Mouse (Mus musculus) erythroblast, embryonic 14.5 days (primary cell): ENCODE results near the gene Pafah1b3.

Experiments
- GATA1 ChIP-seq: IDR thresholded peaks from 2 replicates; pipeline ENCODE4 v1.6.1; 2012; ENCODE audit warnings: low read length, inconsistent platforms, mixed read lengths
- TAL1 ChIP-seq: IDR thresholded peaks from 3 replicates; pipeline ENCODE4 v1.6.1; 2012; ENCODE audit warnings: low read length, inconsistent platforms, mixed read lengths

DNA sequence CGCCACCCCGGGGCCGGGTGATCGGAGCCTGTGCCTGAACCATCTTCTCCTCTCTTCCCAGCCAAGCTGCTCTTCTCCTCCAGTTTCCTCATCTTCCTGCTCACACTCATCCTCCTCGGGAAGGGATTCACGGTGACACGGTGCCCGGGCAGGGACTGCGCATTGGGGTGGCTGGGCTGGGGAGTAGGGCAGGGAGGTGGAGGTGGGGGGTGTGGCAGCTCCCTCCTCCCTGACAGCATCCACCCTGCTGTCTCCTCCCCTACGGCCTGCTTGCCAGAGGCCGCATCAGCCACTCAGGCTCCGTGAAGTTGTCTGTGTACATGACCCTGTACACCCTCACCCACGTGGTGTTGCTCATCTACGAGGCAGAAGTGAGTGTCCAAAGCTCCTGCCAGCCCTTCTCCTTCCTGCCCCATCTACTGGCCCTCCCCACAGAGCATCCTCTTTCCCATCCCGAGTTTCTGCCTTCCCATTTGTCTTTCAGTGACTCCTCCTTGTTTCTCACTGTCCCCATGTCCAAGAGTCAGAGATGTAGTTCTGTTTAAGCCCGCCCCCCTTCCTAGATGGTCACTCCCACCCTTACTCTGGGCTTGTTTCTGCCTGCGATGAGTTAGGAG is 11.0 kb upstream of the Pafah1b3 start:
- TF ChIP-seq GATA1 (no peak), TAL1 (no peak)
